Mouse (Mus musculus) adrenal gland, adult (tissue): ENCODE measurements around the gene Ctsll3.

Experiments
- DNase-seq, 2 experiments: peaks; one replicate each; pipeline ENCODE4 v3.0.0; 2022 to 2023; ENCODE audit warnings: low spot score in 1 of 2; ENCODE audit not compliant: inconsistent age in 2 of 2

Ctsll3 gene

GRCm38 (mm10) chr13:60748556-60748955 is 54.1 kb downstream of the Ctsll3 start:
- DNase-seq: peak in 1 of 2 experiments; percentile 55
